Mouse (Mus musculus): Measurements from ENCODE around the gene Olfr704. TPM values are rescaled to one million over a fixed set of nuclear protein-coding genes. Genes with fewer than 3 reads are reported as not detected.
A peak's percentile ranks its signal among the peaks of the same experiment; 100 is the strongest.
"Not testable (repeated sequence)": the region's sequence is repeated elsewhere in the genome, so short reads cannot be mapped to it uniquely, and the experiment has no call there.

The Olfr704 gene
- not detected in 2 replicates for total RNA-seq (2015)
- not detected in 2 replicates for total RNA-seq (2017)

GRCm38 (mm10) chr7:106862885-106863284, at the start of gene Olfr704:
TSS of gene Olfr704 (plus strand) at chr7:106863185.
- no peak for ATAC-seq (replicated peaks; ENCODE audit: poor library complexity)

- ATAC-seq (replicated peaks; ENCODE audit: poor library complexity) = no peak; the same call in 1 of the 2 replicates
Measured at GRCm38 (mm10) chr7:106813829-106814228, 49.2 kb upstream of the Olfr704 start, which contains the start of gene Olfr701. TSS of gene Olfr701 (plus strand) at chr7:106814129.

GRCm38 (mm10) chr7:106815775-106816174, 47.2 kb upstream of the Olfr704 start:
- peak; percentile 89 for ATAC-seq (replicated peaks; ENCODE audit: poor library complexity)

- no peak; the same call in 1 of the 2 replicates for ATAC-seq (replicated peaks; ENCODE audit: poor library complexity)
Measured at GRCm38 (mm10) chr7:106818414-106818813, 44.6 kb upstream of the Olfr704 start.

- ATAC-seq (replicated peaks; ENCODE audit: poor library complexity) = no peak
Measured at GRCm38 (mm10) chr7:106833793-106834192, 29.2 kb upstream of the Olfr704 start, which contains the start of gene Olfr702. TSS of gene Olfr702 (minus strand) at chr7:106833893.

GRCm38 (mm10) chr7:106843060-106843459, 19.9 kb upstream of the Olfr704 start, which contains the start of gene Olfr703:
TSS of gene Olfr703 (plus strand) at chr7:106843360.
- no peak for ATAC-seq (replicated peaks; ENCODE audit: poor library complexity)

- no peak for ATAC-seq (replicated peaks; ENCODE audit: poor library complexity)
Measured at GRCm38 (mm10) chr7:106876791-106877190, 13.8 kb downstream of the Olfr704 start, which contains the start of gene Olfr705. TSS of gene Olfr705 (minus strand) at chr7:106876891.

GRCm38 (mm10) chr7:106888062-106888461, 25.1 kb downstream of the Olfr704 start, which contains the start of gene Olfr706:
TSS of gene Olfr706 (minus strand) at chr7:106888162.
- no peak for ATAC-seq (replicated peaks; ENCODE audit: poor library complexity)

GRCm38 (mm10) chr7:106901141-106901540, 38.2 kb downstream of the Olfr704 start, which contains the start of gene Olfr707:
TSS of gene Olfr707 (minus strand) at chr7:106901241.
- not testable (repeated sequence) for ATAC-seq (replicated peaks; ENCODE audit: poor library complexity)

GRCm38 (mm10) chr7:106907676-106908075, 44.7 kb downstream of the Olfr704 start, which contains the start of gene Olfr1532-ps1:
TSS of gene Olfr1532-ps1 (plus strand) at chr7:106908001.
- peak; percentile 64 for ATAC-seq (replicated peaks; ENCODE audit: poor library complexity)

Other genes starting within 250 kb of the Olfr704 start
- gene Olfr693, start 182.6 kb upstream of the Olfr704 start, total RNA-seq (2015) = not detected in 2 replicates
- not detected in 2 replicates for gene Olfr693, start 182.6 kb upstream of the Olfr704 start, total RNA-seq (2017)
- not detected in 2 replicates for gene Olfr694, start 171.4 kb upstream of the Olfr704 start, total RNA-seq (2015)
- gene Olfr694, start 171.4 kb upstream of the Olfr704 start, total RNA-seq (2017) = not detected in 2 replicates
- 0.05 TPM in 1 of 2 replicates, not detected in the other for gene Olfr695, start 146.8 kb upstream of the Olfr704 start, total RNA-seq (2015)
- gene Olfr695, start 146.8 kb upstream of the Olfr704 start, total RNA-seq (2017) = not detected in 2 replicates
- not detected in 2 replicates for gene Olfr697, start 120.7 kb upstream of the Olfr704 start, total RNA-seq (2015)
- gene Olfr697, start 120.7 kb upstream of the Olfr704 start, total RNA-seq (2017) = not detected in 2 replicates
- not detected in 2 replicates for gene Olfr698, start 107.8 kb upstream of the Olfr704 start, total RNA-seq (2015)
- gene Olfr698, start 107.8 kb upstream of the Olfr704 start, total RNA-seq (2017) = not detected in 2 replicates
- not detected in 2 replicates for gene Olfr699, start 70.0 kb upstream of the Olfr704 start, total RNA-seq (2015)
- not detected in 2 replicates for gene Olfr699, start 70.0 kb upstream of the Olfr704 start, total RNA-seq (2017)
- gene Olfr700, start 54.4 kb upstream of the Olfr704 start, total RNA-seq (2015) = not detected in 2 replicates
- gene Olfr700, start 54.4 kb upstream of the Olfr704 start, total RNA-seq (2017) = not detected in 2 replicates
- gene Olfr701, start 49.1 kb upstream of the Olfr704 start, total RNA-seq (2015) = not detected in 2 replicates
- gene Olfr701, start 49.1 kb upstream of the Olfr704 start, total RNA-seq (2017) = not detected in 2 replicates
- not detected in 2 replicates for gene Olfr702, start 29.3 kb upstream of the Olfr704 start, total RNA-seq (2015)
- not detected in 2 replicates for gene Olfr702, start 29.3 kb upstream of the Olfr704 start, total RNA-seq (2017)
- not detected in 2 replicates for gene Olfr703, start 19.8 kb upstream of the Olfr704 start, total RNA-seq (2015)
- gene Olfr703, start 19.8 kb upstream of the Olfr704 start, total RNA-seq (2017) = not detected in 2 replicates
- gene Olfr705, start 13.7 kb downstream of the Olfr704 start, total RNA-seq (2015) = not detected in 2 replicates
- not detected in 2 replicates for gene Olfr705, start 13.7 kb downstream of the Olfr704 start, total RNA-seq (2017)
- gene Olfr706, start 25.0 kb downstream of the Olfr704 start, total RNA-seq (2015) = not detected in 2 replicates
- gene Olfr706, start 25.0 kb downstream of the Olfr704 start, total RNA-seq (2017) = not detected in 2 replicates
- gene Olfr707, start 38.1 kb downstream of the Olfr704 start, total RNA-seq (2015) = not detected in 2 replicates
- gene Olfr707, start 38.1 kb downstream of the Olfr704 start, total RNA-seq (2017) = not detected in 2 replicates
- not detected in 2 replicates for gene Olfr1532-ps1, start 44.8 kb downstream of the Olfr704 start, total RNA-seq (2015)
- not detected in 2 replicates for gene Olfr1532-ps1, start 44.8 kb downstream of the Olfr704 start, total RNA-seq (2017)
- gene Olfr709-ps1, start 69.0 kb downstream of the Olfr704 start, total RNA-seq (2015) = 0.02 TPM in 1 of 2 replicates, not detected in the other
- gene Olfr709-ps1, start 69.0 kb downstream of the Olfr704 start, total RNA-seq (2017) = not detected in 2 replicates
- not detected in 2 replicates for gene Olfr710, start 85.1 kb downstream of the Olfr704 start, total RNA-seq (2015)
- gene Olfr710, start 85.1 kb downstream of the Olfr704 start, total RNA-seq (2017) = not detected in 2 replicates
- not detected in 2 replicates for gene Olfr6, start 100.8 kb downstream of the Olfr704 start, total RNA-seq (2015)
- not detected in 2 replicates for gene Olfr6, start 100.8 kb downstream of the Olfr704 start, total RNA-seq (2017)
- not detected in 2 replicates for gene Olfr711, start 112.3 kb downstream of the Olfr704 start, total RNA-seq (2015)
- gene Olfr711, start 112.3 kb downstream of the Olfr704 start, total RNA-seq (2017) = not detected in 2 replicates
- not detected in 2 replicates for gene Olfr2, start 142.9 kb downstream of the Olfr704 start, total RNA-seq (2015)
- not detected in 2 replicates for gene Olfr2, start 142.9 kb downstream of the Olfr704 start, total RNA-seq (2017)
- gene Olfr713, start 168.0 kb downstream of the Olfr704 start, total RNA-seq (2015) = not detected in 2 replicates
- gene Olfr713, start 168.0 kb downstream of the Olfr704 start, total RNA-seq (2017) = not detected in 2 replicates
- not detected in 2 replicates for gene Olfr714, start 207.8 kb downstream of the Olfr704 start, total RNA-seq (2015)
- not detected in 2 replicates for gene Olfr714, start 207.8 kb downstream of the Olfr704 start, total RNA-seq (2017)
- gene Olfr17, start 230.0 kb downstream of the Olfr704 start, total RNA-seq (2015) = not detected in 2 replicates
- gene Olfr17, start 230.0 kb downstream of the Olfr704 start, total RNA-seq (2017) = not detected in 2 replicates
- gene Olfr715b, start 247.2 kb downstream of the Olfr704 start, total RNA-seq (2015) = not detected in 2 replicates
- gene Olfr715b, start 247.2 kb downstream of the Olfr704 start, total RNA-seq (2017) = not detected in 2 replicates

Data from megakaryocyte progenitor cell, adult 5-6 weeks (primary cell).